Mouse (Mus musculus) heart, postnatal 0 days (tissue): ENCODE data around the gene Wdr70.

Experiments
- CTCF ChIP-seq: IDR thresholded peaks from 2 replicates; pipeline ENCODE4 v1.5.1; 2016; ENCODE audit warnings: antibody characterized with exemption, control low read depth, low read depth
- EP300 ChIP-seq: IDR thresholded peaks from 2 replicates; pipeline ENCODE4 v1.6.1; 2016; ENCODE audit warnings: antibody characterized with exemption, low read depth

GRCm38 (mm10) chr15:7857418-7857817, 241.6 kb downstream of the Wdr70 start:
- TF ChIP-seq EP300: no peak
- no peak for TF ChIP-seq CTCF
